In the genomic region with DNA sequence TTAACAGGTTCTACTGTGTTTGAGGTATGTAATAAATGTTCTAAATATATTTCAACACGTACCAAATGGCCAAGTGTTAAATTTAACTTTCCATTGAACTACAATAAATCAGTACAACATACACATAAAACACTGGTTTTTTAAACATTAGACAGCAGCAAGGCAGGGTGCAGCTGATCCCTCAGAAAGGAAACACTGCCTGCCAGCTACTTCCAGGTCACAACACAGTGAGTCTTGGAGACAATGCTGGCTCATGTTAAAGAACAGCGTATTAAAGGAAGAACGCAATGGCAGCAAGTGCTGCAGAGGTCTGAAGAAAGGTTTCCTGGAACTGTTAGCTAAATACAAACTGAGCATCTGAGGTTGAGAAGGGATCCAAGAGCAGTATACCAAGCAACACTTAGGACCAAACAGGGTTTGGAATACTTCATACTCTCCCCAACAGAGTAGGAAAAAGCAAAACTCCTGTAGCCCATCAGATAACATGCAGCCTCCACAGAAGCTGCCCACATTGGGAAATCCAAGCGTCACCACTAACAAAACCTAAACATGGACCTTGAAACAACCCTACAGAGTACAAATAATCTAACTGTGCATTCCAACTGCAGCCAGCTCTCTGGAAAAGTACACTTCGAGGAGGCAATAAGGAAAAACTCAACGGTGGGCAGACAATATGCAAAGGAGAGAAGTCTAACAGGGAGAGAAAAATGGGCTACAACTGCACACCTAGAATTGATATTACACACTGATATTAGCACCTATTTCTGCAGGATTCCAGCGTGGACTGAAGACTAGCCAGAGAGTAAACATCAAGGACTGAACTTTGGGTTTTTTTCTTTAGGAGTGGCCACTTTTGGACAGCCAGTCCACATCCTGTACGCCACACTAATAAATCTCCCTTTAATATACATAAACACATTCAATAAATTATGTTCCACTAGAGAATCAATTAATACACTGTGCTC, we compare ENCODE assay signal across 16 mouse cellular contexts. TPM values are rescaled to one million over a fixed set of nuclear protein-coding genes. Genes with fewer than 3 reads are reported as not detected.
DNase-seq lines count a peak whose midpoint lies in the region; ATAC-seq and TF ChIP-seq lines count a peak whose summit lies in the region.
"Had no signal": no experiment of that assay in that cellular context is flagged by ENCODE, and none has a peak within 500 bp of the region (broad histone marks: within the 10 kb centered on the region; RNA-seq: fewer than 3 reads in every experiment).

No protein-coding gene starts in this region.

- 41% methylated on average over 8 of the region's 8 CpGs for WGBS in heart, postnatal 0 days
- whole genome bisulfite sequencing in heart, embryonic 10.5 days, result 80% methylated on average over 8 of the region's 8 CpGs
- WGBS in midbrain, embryonic 11.5 days, result 88% methylated on average over 8 of the region's 8 CpGs
- WGBS in midbrain, embryonic 14.5 days, result 93% methylated on average over 8 of the region's 8 CpGs
- WGBS in liver, embryonic 16.5 days (ENCODE audit: insufficient replicate concordance), result 51% methylated on average over 8 of the region's 8 CpGs

- TF ChIP-seq EP300 in heart, postnatal 0 days (IDR thresholded peaks at IDR 0.05; ENCODE audit: low read depth), result no peak

- no peaks in the 10 kb centered on the region for H3K9me3 ChIP-seq in heart, postnatal 0 days (replicated peaks; ENCODE audit: control insufficient read depth, low read length)
- no peaks in the 10 kb centered on the region for H3K9me3 ChIP-seq in heart, embryonic 10.5 days
- H3K9me3 ChIP-seq in midbrain, embryonic 11.5 days (ENCODE audit: control insufficient read depth, low read length), result no peaks in the 10 kb centered on the region
- no peaks in the 10 kb centered on the region for H3K9me3 ChIP-seq in midbrain, embryonic 14.5 days (ENCODE audit: control insufficient read depth, low read length)
- no peaks in the 10 kb centered on the region for H3K9me3 ChIP-seq in liver, embryonic 16.5 days (replicated peaks; ENCODE audit: control insufficient read depth, low read length)
- H3K9me3 ChIP-seq: embryonic facial prominence, embryonic 13.5 days; neural tube, embryonic 15.5 days had no signal

- H3K4me3 ChIP-seq in heart, postnatal 0 days (ENCODE audit: low read depth, low read length), result no peak overlapping the region
- no peak overlapping the region for H3K4me3 ChIP-seq in heart, embryonic 10.5 days
- H3K4me3 ChIP-seq in midbrain, embryonic 11.5 days (ENCODE audit: low read depth, low read length), result no peak overlapping the region
- H3K4me3 ChIP-seq in midbrain, embryonic 14.5 days (replicated peaks; ENCODE audit: low read depth, low read length), result no peak overlapping the region
- H3K4me3 ChIP-seq in liver, embryonic 16.5 days (ENCODE audit: low read depth, low read length), result no peak overlapping the region
- H3K4me3 ChIP-seq: embryonic facial prominence, embryonic 13.5 days; neural tube, embryonic 15.5 days had no signal

- H3K27me3 ChIP-seq in heart, postnatal 0 days (ENCODE audit: control insufficient read depth, insufficient read depth, low read length), result no peaks in the 10 kb centered on the region
- H3K27me3 ChIP-seq in heart, embryonic 10.5 days (ENCODE audit: insufficient read depth, poor library complexity, severe bottlenecking), result no peaks in the 10 kb centered on the region
- H3K27me3 ChIP-seq in midbrain, embryonic 11.5 days (ENCODE audit: control insufficient read depth, insufficient read depth, low read length), result no peaks in the 10 kb centered on the region
- no peaks in the 10 kb centered on the region for H3K27me3 ChIP-seq in midbrain, embryonic 14.5 days (ENCODE audit: control insufficient read depth, insufficient read depth, low read length)
- no peaks in the 10 kb centered on the region for H3K27me3 ChIP-seq in liver, embryonic 16.5 days (ENCODE audit: control insufficient read depth, insufficient read depth, low read depth, low read length)
- H3K27me3 ChIP-seq: CH12.LX; embryonic facial prominence, embryonic 13.5 days; neural tube, embryonic 15.5 days had no signal

- no peak for TF ChIP-seq CTCF in heart, postnatal 0 days (IDR thresholded peaks at IDR 0.05; ENCODE audit: low read depth)

- H3K4me2 ChIP-seq in heart, postnatal 0 days (ENCODE audit: low read depth, low read length), result 0 out of 2 replicates have a peak overlapping the region, but pooled peaks have one; percentile 16
- H3K4me2 ChIP-seq in midbrain, embryonic 11.5 days, result no peak overlapping the region
- no peak overlapping the region for H3K4me2 ChIP-seq in midbrain, embryonic 14.5 days (ENCODE audit: low read length)
- peak overlapping the region; percentile 39 for H3K4me2 ChIP-seq in liver, embryonic 16.5 days (ENCODE audit: low read depth, low read length)
- H3K4me2 ChIP-seq: embryonic facial prominence, embryonic 13.5 days; neural tube, embryonic 15.5 days had no signal

- H3K4me1 ChIP-seq in heart, postnatal 0 days (ENCODE audit: control insufficient read depth, insufficient read depth), result peaks cover 64% of the 10 kb centered on the region
- peaks cover 52% of the 10 kb centered on the region for H3K4me1 ChIP-seq in heart, embryonic 10.5 days
- H3K4me1 ChIP-seq in midbrain, embryonic 11.5 days (ENCODE audit: control insufficient read depth, insufficient read depth, low read length), result no peaks in the 10 kb centered on the region
- peaks cover 1% of the 10 kb centered on the region; the same call in 1 of the 2 replicates for H3K4me1 ChIP-seq in midbrain, embryonic 14.5 days (ENCODE audit: control insufficient read depth, insufficient read depth, low read length)
- H3K4me1 ChIP-seq in liver, embryonic 16.5 days (ENCODE audit: control insufficient read depth, low read depth, low read length), result peaks cover 24% of the 10 kb centered on the region

- DNase-seq in heart, postnatal 0 days (ENCODE audit: low spot score), result peak; percentile 63
- DNase-seq in heart, embryonic 10.5 days (ENCODE audit: low spot score), result no peak
- DNase-seq in midbrain, embryonic 11.5 days (ENCODE audit: low spot score, missing footprints), result peak; percentile 72
- DNase-seq in midbrain, embryonic 14.5 days, result no peak
- no peak for DNase-seq in embryo, embryonic 10.5 days (ENCODE audit: low spot score)
- DNase-seq in frontal cortex, postnatal 10 days (ENCODE audit: low spot score in 2 of 2), result no peak
- DNase-seq: adrenal gland, adult 2 months; cerebellum, postnatal 14 days; gastrocnemius, postnatal 25 days; right cerebral cortex, adult 18-20 months had no signal

- ATAC-seq in heart, postnatal 0 days (ENCODE audit: insufficient read depth, low read depth), result peak; percentile 37
- ATAC-seq in midbrain, embryonic 11.5 days (ENCODE audit: low FRiP score), result no peak
- no peak for ATAC-seq in midbrain, embryonic 14.5 days (ENCODE audit: low FRiP score, low TSS enrichment)
- peak; percentile 66 for ATAC-seq in liver, embryonic 16.5 days (ENCODE audit: low read depth)
- ATAC-seq: forebrain, embryonic 14.5 days; inflammation-experienced regulatory T-cells, adult 6 months had no signal

- H3K9ac ChIP-seq in heart, postnatal 0 days (replicated peaks; ENCODE audit: low read depth, low read length), result no peak overlapping the region
- H3K9ac ChIP-seq in midbrain, embryonic 11.5 days (ENCODE audit: low read length), result no peak overlapping the region
- no peak overlapping the region for H3K9ac ChIP-seq in midbrain, embryonic 14.5 days (replicated peaks; ENCODE audit: low read length)
- H3K9ac ChIP-seq in liver, embryonic 16.5 days (ENCODE audit: low read depth, low read length), result no peak overlapping the region
- H3K9ac ChIP-seq: embryonic facial prominence, embryonic 13.5 days; neural tube, embryonic 15.5 days had no signal

- H3K27ac ChIP-seq in heart, postnatal 0 days (ENCODE audit: low read depth), result peak overlapping the region; percentile 66
- no peak overlapping the region for H3K27ac ChIP-seq in heart, embryonic 10.5 days
- H3K27ac ChIP-seq in midbrain, embryonic 11.5 days (ENCODE audit: low read depth, low read length), result no peak overlapping the region
- H3K27ac ChIP-seq in midbrain, embryonic 14.5 days (replicated peaks; ENCODE audit: low read depth, low read length), result no peak overlapping the region
- peak overlapping the region; percentile 66 for H3K27ac ChIP-seq in liver, embryonic 16.5 days (ENCODE audit: low read length)
- H3K27ac ChIP-seq: embryonic facial prominence, embryonic 13.5 days; neural tube, embryonic 15.5 days had no signal

- no peaks in the 10 kb centered on the region for H3K36me3 ChIP-seq in heart, postnatal 0 days (replicated peaks; ENCODE audit: control insufficient read depth, insufficient read depth, low read length)
- no peaks in the 10 kb centered on the region for H3K36me3 ChIP-seq in heart, embryonic 10.5 days
- H3K36me3 ChIP-seq in midbrain, embryonic 11.5 days (ENCODE audit: control insufficient read depth, insufficient read depth, low read length), result no peaks in the 10 kb centered on the region
- H3K36me3 ChIP-seq in midbrain, embryonic 14.5 days (ENCODE audit: control insufficient read depth, insufficient read depth, low read length), result 0 out of 2 replicates have a peak, but pooled peaks cover 2% of the 10 kb centered on the region
- no peaks in the 10 kb centered on the region for H3K36me3 ChIP-seq in liver, embryonic 16.5 days (ENCODE audit: control insufficient read depth, insufficient read depth)
- H3K36me3 ChIP-seq: embryonic facial prominence, embryonic 13.5 days; neural tube, embryonic 15.5 days had no signal

RNA-seq across cellular contexts. Expression of a gene that starts 7.9 kb away (rescaled TPM):
- total RNA-seq in heart, postnatal 0 days (2014; rRNA removed; ENCODE audit: low replicate concordance), result 23.8 and 24.1 TPM in 2 replicates
- 8.9 and 9.2 TPM in 2 replicates for polyA plus RNA-seq in heart, postnatal 0 days (2015; fragmentation: Nextera tagmentation; extraction: Ambion mirVana)
- polyA plus RNA-seq in heart, embryonic 10.5 days (2016; fragmentation: Nextera tagmentation; extraction: Ambion mirVana), result 14.3 and 15.6 TPM in 2 replicates
- 17.6 and 22.4 TPM in 2 replicates for polyA plus RNA-seq in midbrain, embryonic 11.5 days (2014; fragmentation: Nextera tagmentation; extraction: Ambion mirVana)
- 39.6 and 40.6 TPM in 2 replicates for polyA plus RNA-seq in midbrain, embryonic 14.5 days (2014; fragmentation: Nextera tagmentation; extraction: Ambion mirVana)
- 7.4 and 7.6 TPM in 2 replicates for polyA plus RNA-seq in liver, embryonic 16.5 days (2015; fragmentation: Nextera tagmentation; extraction: Ambion mirVana)

Comparison
In these comparisons a context has a peak if more than half of its experiments do, and no peak if none do; other contexts are left out.
1. DNase-seq: peak in heart, postnatal 0 days (single experiment) and midbrain, embryonic 11.5 days (single experiment); none in heart, embryonic 10.5 days (single experiment), midbrain, embryonic 14.5 days (single experiment), embryo, embryonic 10.5 days (single experiment) and frontal cortex, postnatal 10 days (0 of 2).
2. H3K27ac ChIP-seq: peak in heart, postnatal 0 days (single experiment) and liver, embryonic 16.5 days (single experiment); none in heart, embryonic 10.5 days (single experiment), midbrain, embryonic 11.5 days (single experiment) and midbrain, embryonic 14.5 days (single experiment).
3. ATAC-seq: peak in heart, postnatal 0 days (single experiment) and liver, embryonic 16.5 days (single experiment); none in midbrain, embryonic 11.5 days (single experiment) and midbrain, embryonic 14.5 days (single experiment).
4. H3K4me2 ChIP-seq: peak in heart, postnatal 0 days (single experiment) and liver, embryonic 16.5 days (single experiment); none in midbrain, embryonic 11.5 days (single experiment) and midbrain, embryonic 14.5 days (single experiment).